Mouse (Mus musculus): ENCODE data around the gene Cfap97d1. TPM values are rescaled to one million over a fixed set of nuclear protein-coding genes. Genes with fewer than 3 reads are reported as not detected.

Gene Cfap97d1
- not detected in 2 replicates for polyA plus RNA-seq (2015; fragmentation: Nextera tagmentation; extraction: Ambion mirVana)

GRCm38 (mm10) chr11:101984054-101985025 lies at the start of gene Cfap97d1:
Gene Cfap97d1, plus strand, starts transcription at chr11:101984279.
- H3K4me1 ChIP-seq (ENCODE audit: control insufficient read depth, low read depth, low read length): peaks cover 20% of the 10 kb centered on the region
- peak; percentile 86 for ATAC-seq (ENCODE audit: low read depth)
- H3K4me2 ChIP-seq (ENCODE audit: low read depth, low read length): peak within 1 kb of the TSS; percentile 91
- peaks cover 20% of the 10 kb centered on the region for H3K27me3 ChIP-seq (ENCODE audit: control insufficient read depth, insufficient read depth, low read depth, low read length)
- WGBS (ENCODE audit: insufficient replicate concordance): under 1% methylated on average over 71 of the region's 71 CpGs
- H3K9me3 ChIP-seq (replicated peaks; ENCODE audit: control insufficient read depth, low read length): no peaks in the 10 kb centered on the region
- peak within 1 kb of the TSS; percentile 69 for H3K27ac ChIP-seq (ENCODE audit: low read length)
- H3K9ac ChIP-seq (ENCODE audit: low read depth, low read length): peak within 1 kb of the TSS; percentile 63
- peak within 1 kb of the TSS; percentile 65 for H3K4me3 ChIP-seq (ENCODE audit: low read depth, low read length)
- H3K36me3 ChIP-seq (ENCODE audit: control insufficient read depth, insufficient read depth): no peaks in the 10 kb centered on the region

GRCm38 (mm10) chr11:101935743-101936142 lies 48.3 kb upstream of the Cfap97d1 start:
- WGBS (ENCODE audit: insufficient replicate concordance): 60% methylated on average over 3 of the region's 3 CpGs
- ATAC-seq (ENCODE audit: low read depth): no peak
- no peaks in the 10 kb centered on the region for H3K9me3 ChIP-seq (replicated peaks; ENCODE audit: control insufficient read depth, low read length)

GRCm38 (mm10) chr11:101936421-101936820 lies 47.7 kb upstream of the Cfap97d1 start:
- ATAC-seq (ENCODE audit: low read depth): no peak
- 35% methylated on average over 7 of the region's 7 CpGs for WGBS (ENCODE audit: insufficient replicate concordance)
- Histone ChIP-seq H3K4me2 (ENCODE audit: low read depth, low read length) (no peak overlapping the region), H3K27me3 (ENCODE audit: control insufficient read depth, insufficient read depth, low read depth, low read length) (peaks cover 28% of the 10 kb centered on the region), H3K9me3 (replicated peaks; ENCODE audit: control insufficient read depth, low read length) (no peaks in the 10 kb centered on the region), H3K9ac (ENCODE audit: low read depth, low read length) (no peak overlapping the region), H3K27ac (ENCODE audit: low read length) (no peak overlapping the region), H3K4me3 (ENCODE audit: low read depth, low read length) (no peak overlapping the region), H3K4me1 (ENCODE audit: control insufficient read depth, low read depth, low read length) (no peaks in the 10 kb centered on the region), H3K36me3 (ENCODE audit: control insufficient read depth, insufficient read depth) (no peaks in the 10 kb centered on the region)

More at GRCm38 (mm10) chr11:101935743-101936142, 48.3 kb upstream of the Cfap97d1 start:
- Histone ChIP-seq H3K9ac (ENCODE audit: low read depth, low read length) (no peak overlapping the region), H3K4me2 (ENCODE audit: low read depth, low read length) (no peak overlapping the region), H3K4me3 (ENCODE audit: low read depth, low read length) (no peak overlapping the region), H3K27ac (ENCODE audit: low read length) (no peak overlapping the region), H3K27me3 (ENCODE audit: control insufficient read depth, insufficient read depth, low read depth, low read length) (peaks cover 28% of the 10 kb centered on the region), H3K4me1 (ENCODE audit: control insufficient read depth, low read depth, low read length) (no peaks in the 10 kb centered on the region), H3K36me3 (ENCODE audit: control insufficient read depth, insufficient read depth) (no peaks in the 10 kb centered on the region)

- 2% methylated on average over 32 of the region's 32 CpGs for WGBS (ENCODE audit: insufficient replicate concordance)
- H3K36me3 ChIP-seq (ENCODE audit: control insufficient read depth, insufficient read depth): no peaks in the 10 kb centered on the region
- no peaks in the 10 kb centered on the region for H3K9me3 ChIP-seq (replicated peaks; ENCODE audit: control insufficient read depth, low read length)
- H3K4me3 ChIP-seq (ENCODE audit: low read depth, low read length): peak overlapping the region; percentile 37
- peaks cover 28% of the 10 kb centered on the region for H3K27me3 ChIP-seq (ENCODE audit: control insufficient read depth, insufficient read depth, low read depth, low read length)
- no peak for ATAC-seq (ENCODE audit: low read depth)
- H3K27ac ChIP-seq (ENCODE audit: low read length): no peak overlapping the region
- H3K4me2 ChIP-seq (ENCODE audit: low read depth, low read length): peak overlapping the region; percentile 60
- no peak overlapping the region for H3K9ac ChIP-seq (ENCODE audit: low read depth, low read length)
- no peaks in the 10 kb centered on the region for H3K4me1 ChIP-seq (ENCODE audit: control insufficient read depth, low read depth, low read length)
These were observed 47.0 kb upstream of the Cfap97d1 start for GRCm38 (mm10) chr11:101937108-101937507.

- Histone ChIP-seq H3K4me1 (ENCODE audit: control insufficient read depth, low read depth, low read length) (no peaks in the 10 kb centered on the region), H3K27me3 (ENCODE audit: control insufficient read depth, insufficient read depth, low read depth, low read length) (peaks cover 9% of the 10 kb centered on the region), H3K27ac (ENCODE audit: low read length) (no peak overlapping the region), H3K36me3 (ENCODE audit: control insufficient read depth, insufficient read depth) (no peaks in the 10 kb centered on the region), H3K9me3 (replicated peaks; ENCODE audit: control insufficient read depth, low read length) (no peaks in the 10 kb centered on the region), H3K4me3 (ENCODE audit: low read depth, low read length) (no peak overlapping the region), H3K4me2 (ENCODE audit: low read depth, low read length) (no peak overlapping the region), H3K9ac (ENCODE audit: low read depth, low read length) (no peak overlapping the region)
- 23% methylated on average over 3 of the region's 3 CpGs for WGBS (ENCODE audit: insufficient replicate concordance)
- ATAC-seq (ENCODE audit: low read depth): no peak
These were observed 41.0 kb upstream of the Cfap97d1 start for GRCm38 (mm10) chr11:101943055-101943454.

- Histone ChIP-seq H3K9me3 (replicated peaks; ENCODE audit: control insufficient read depth, low read length) (no peaks in the 10 kb centered on the region), H3K27me3 (ENCODE audit: control insufficient read depth, insufficient read depth, low read depth, low read length) (peaks cover 3% of the 10 kb centered on the region), H3K4me1 (ENCODE audit: control insufficient read depth, low read depth, low read length) (no peaks in the 10 kb centered on the region), H3K4me3 (ENCODE audit: low read depth, low read length) (no peak overlapping the region), H3K27ac (ENCODE audit: low read length) (no peak overlapping the region), H3K9ac (ENCODE audit: low read depth, low read length) (no peak overlapping the region), H3K4me2 (ENCODE audit: low read depth, low read length) (no peak overlapping the region), H3K36me3 (ENCODE audit: control insufficient read depth, insufficient read depth) (no peaks in the 10 kb centered on the region)
- 39% methylated on average over 5 of the region's 5 CpGs for WGBS (ENCODE audit: insufficient replicate concordance)
- ATAC-seq (ENCODE audit: low read depth): no peak
These were observed 37.6 kb upstream of the Cfap97d1 start for GRCm38 (mm10) chr11:101946525-101946924.

GRCm38 (mm10) chr11:101950021-101950420 lies 34.1 kb upstream of the Cfap97d1 start:
- Histone ChIP-seq H3K9me3 (replicated peaks; ENCODE audit: control insufficient read depth, low read length) (no peaks in the 10 kb centered on the region), H3K4me1 (ENCODE audit: control insufficient read depth, low read depth, low read length) (peaks cover 2% of the 10 kb centered on the region; the same call in 1 of the 2 replicates), H3K9ac (ENCODE audit: low read depth, low read length) (no peak overlapping the region), H3K4me3 (ENCODE audit: low read depth, low read length) (no peak overlapping the region), H3K27ac (ENCODE audit: low read length) (no peak overlapping the region), H3K4me2 (ENCODE audit: low read depth, low read length) (no peak overlapping the region), H3K27me3 (ENCODE audit: control insufficient read depth, insufficient read depth, low read depth, low read length) (peaks cover 9% of the 10 kb centered on the region), H3K36me3 (ENCODE audit: control insufficient read depth, insufficient read depth) (no peaks in the 10 kb centered on the region)
- 68% methylated on average over 5 of the region's 5 CpGs for WGBS (ENCODE audit: insufficient replicate concordance)
- no peak for ATAC-seq (ENCODE audit: low read depth)

- H3K4me3 ChIP-seq (ENCODE audit: low read depth, low read length): no peak overlapping the region
- H3K27me3 ChIP-seq (ENCODE audit: control insufficient read depth, insufficient read depth, low read depth, low read length): peaks cover 9% of the 10 kb centered on the region
- H3K9me3 ChIP-seq (replicated peaks; ENCODE audit: control insufficient read depth, low read length): no peaks in the 10 kb centered on the region
- H3K36me3 ChIP-seq (ENCODE audit: control insufficient read depth, insufficient read depth): no peaks in the 10 kb centered on the region
- 6% methylated on average over 24 of the region's 24 CpGs for WGBS (ENCODE audit: insufficient replicate concordance)
- no peak overlapping the region for H3K9ac ChIP-seq (ENCODE audit: low read depth, low read length)
- peak overlapping the region; percentile 30; the same call in 1 of the 2 replicates for H3K4me2 ChIP-seq (ENCODE audit: low read depth, low read length)
- H3K27ac ChIP-seq (ENCODE audit: low read length): no peak overlapping the region
- peaks cover 2% of the 10 kb centered on the region; the same call in 1 of the 2 replicates for H3K4me1 ChIP-seq (ENCODE audit: control insufficient read depth, low read depth, low read length)
- ATAC-seq (ENCODE audit: low read depth): peak; percentile 53
These were observed 31.3 kb upstream of the Cfap97d1 start for GRCm38 (mm10) chr11:101952541-101953341.
